Mouse (Mus musculus) induced T-regulatory cell, adult 2 months (primary cell): ENCODE data around the gene Stk39.

ENCODE experiments used
- DNase-seq: peaks from one replicate; pipeline ENCODE4 v3.0.0-alpha.2; 2012; ENCODE audit warnings: low read depth

Gene Stk39

GRCm38 (mm10) chr2:68471759-68472550 lies at the start of gene Stk39:
Stk39 (minus strand) TSS chr2:68472268.
- peak; percentile 75 for DNase-seq

- DNase-seq, result no peak
Observed at GRCm38 (mm10) chr2:68515409-68515808, 43.3 kb upstream of the Stk39 start.

- no peak for DNase-seq
Observed at GRCm38 (mm10) chr2:68503202-68503601, 31.1 kb upstream of the Stk39 start.

- DNase-seq, result no peak
Observed at GRCm38 (mm10) chr2:68502734-68503133, 30.7 kb upstream of the Stk39 start.

GRCm38 (mm10) chr2:68502236-68502635 lies 30.2 kb upstream of the Stk39 start:
- DNase-seq, result no peak

GRCm38 (mm10) chr2:68486275-68486674 lies 14.2 kb upstream of the Stk39 start:
- no peak for DNase-seq

- DNase-seq, result peak; percentile 41
Observed at GRCm38 (mm10) chr2:68485141-68485540, 13.1 kb upstream of the Stk39 start.

GRCm38 (mm10) chr2:68482896-68483295 lies 10.8 kb upstream of the Stk39 start:
- DNase-seq, result no peak

GRCm38 (mm10) chr2:68479823-68480222 lies 7.8 kb upstream of the Stk39 start:
- DNase-seq, result no peak

GRCm38 (mm10) chr2:68472921-68473320 lies 853 bp upstream of the Stk39 start:
- DNase-seq, result no peak

GRCm38 (mm10) chr2:68472551-68472910 lies 463 bp upstream of the Stk39 start:
- DNase-seq, result no peak

- DNase-seq, result peak; percentile 77
Observed at GRCm38 (mm10) chr2:68470891-68471758, 943 bp downstream of the Stk39 start.

GRCm38 (mm10) chr2:68469491-68469890 lies 2.6 kb downstream of the Stk39 start:
- DNase-seq, result no peak

GRCm38 (mm10) chr2:68468698-68469097 lies 3.4 kb downstream of the Stk39 start:
- DNase-seq, result peak; percentile 50

GRCm38 (mm10) chr2:68468259-68468658 lies 3.8 kb downstream of the Stk39 start:
- DNase-seq, result no peak

- DNase-seq, result no peak
Observed at GRCm38 (mm10) chr2:68467085-68467978, 4.7 kb downstream of the Stk39 start.

- DNase-seq, result peak; percentile 83
Observed at GRCm38 (mm10) chr2:68466124-68467070, 5.7 kb downstream of the Stk39 start.

GRCm38 (mm10) chr2:68465266-68466123 lies 6.6 kb downstream of the Stk39 start:
- DNase-seq, result no peak

GRCm38 (mm10) chr2:68464456-68464855 lies 7.6 kb downstream of the Stk39 start:
- no peak for DNase-seq

GRCm38 (mm10) chr2:68463801-68464200 lies 8.3 kb downstream of the Stk39 start:
- DNase-seq, result no peak
